Mouse (Mus musculus) CH12.LX (cell line): Measurements from ENCODE around the gene Syt3. TPM values are rescaled to one million over a fixed set of nuclear protein-coding genes. Genes with fewer than 3 reads are reported as not detected.

ENCODE experiments used
- DNase-seq: peaks from one replicate; pipeline ENCODE4 v3.0.0-alpha.2; 2013; ENCODE audit errors: extremely low read depth
- H3K27ac ChIP-seq: 2 replicates; pipeline ENCODE4 v1.5.1; 2012; ENCODE audit warnings: low read depth, mild to moderate bottlenecking, control low read depth, moderate library complexity; ENCODE audit not compliant: insufficient read depth
- H3K27me3 ChIP-seq: replicated peaks from 2 replicates; pipeline ENCODE3; 2012; ENCODE audit warnings: inconsistent platforms
- H3K36me3 ChIP-seq, 2 experiments: replicated peaks in 1 of 2; 2 replicates each; pipeline versions ENCODE3 to v1.6.1; 2012; ENCODE audit warnings: inconsistent platforms in 1 of 2, low read length in 1 of 2, mild to moderate bottlenecking in 1 of 2, mixed read lengths in 1 of 2, moderate library complexity in 1 of 2; ENCODE audit not compliant: control insufficient read depth in 1 of 2, insufficient read depth in 1 of 2
- H3K4me1 ChIP-seq, 2 experiments: 2 replicates each; pipeline ENCODE4 v1.6.1; 2012; ENCODE audit warnings: inconsistent platforms in 1 of 2, moderate library complexity in 1 of 2; ENCODE audit not compliant: insufficient read depth in 2 of 2, control insufficient read depth in 1 of 2
- H3K4me2 ChIP-seq: 2 replicates; pipeline ENCODE4 v1.6.1; 2012; ENCODE audit warnings: low read depth, mild to moderate bottlenecking, control low read depth; ENCODE audit not compliant: poor library complexity, insufficient read depth, severe bottlenecking
- H3K4me3 ChIP-seq, 3 experiments: fragments of 150-350 bp in 1 of 3; sonication (generic) in 1 of 3; replicated peaks in 1 of 3; 2 replicates each; pipeline versions ENCODE3 to v1.5.1; 2011 to 2012; ENCODE audit warnings: low read depth in 2 of 3, low read length in 2 of 3, mild to moderate bottlenecking in 2 of 3, moderate library complexity in 2 of 3, control low read depth in 1 of 3, improper control_type of control experiment in 1 of 3, inconsistent platforms in 1 of 3, mixed read lengths in 1 of 3; ENCODE audit not compliant: poor library complexity in 1 of 3
- H3K79me2 ChIP-seq: replicated peaks from 2 replicates; pipeline ENCODE4 v1.6.1; 2012; ENCODE audit warnings: mild to moderate bottlenecking, moderate library complexity; ENCODE audit not compliant: control insufficient read depth, poor library complexity, insufficient read depth, severe bottlenecking; ENCODE audit errors: extremely low read depth
- H3K9ac ChIP-seq: 2 replicates; pipeline ENCODE4 v1.6.1; 2012; ENCODE audit warnings: low read depth, mild to moderate bottlenecking, control low read depth, moderate library complexity; ENCODE audit not compliant: insufficient read depth
- H3K9me3 ChIP-seq: replicated peaks from 2 replicates; pipeline ENCODE3; 2012; ENCODE audit warnings: low read length, inconsistent platforms, mixed read lengths
- CHD1 ChIP-seq: IDR thresholded peaks from 2 replicates; pipeline ENCODE4 v1.6.1; 2012; ENCODE audit warnings: low read depth, low read length, improper control_type of control experiment, inconsistent platforms
- CHD2 ChIP-seq: IDR thresholded peaks from 2 replicates; pipeline ENCODE4 v1.6.1; 2011; ENCODE audit warnings: low read length, improper control_type of control experiment
- CTCF ChIP-seq, 2 experiments: IDR thresholded peaks in 1 of 2; conservative IDR thresholded peaks in 1 of 2; 2 replicates each; pipeline ENCODE4 v1.5.1; 2011 to 2012; ENCODE audit warnings: low read depth in 2 of 2, low read length in 2 of 2, improper control_type of control experiment in 1 of 2, inconsistent platforms in 1 of 2, mild to moderate bottlenecking in 1 of 2, moderate library complexity in 1 of 2
- E2F4 ChIP-seq: IDR thresholded peaks from 2 replicates; pipeline ENCODE4 v1.6.1; 2011; ENCODE audit warnings: low read depth, low read length, improper control_type of control experiment; ENCODE audit not compliant: insufficient replicate concordance
- ELF1 ChIP-seq: IDR thresholded peaks from 2 replicates; pipeline ENCODE4 v1.6.1; 2014; ENCODE audit warnings: low read depth, mild to moderate bottlenecking, inconsistent platforms, low read length, improper control_type of control experiment
- ETS1 ChIP-seq: conservative IDR thresholded peaks from 2 replicates; pipeline ENCODE4 v1.6.1; 2012; ENCODE audit warnings: low read depth, mild to moderate bottlenecking, inconsistent platforms, low read length, improper control_type of control experiment, moderate library complexity
- GABPA ChIP-seq: IDR thresholded peaks from 2 replicates; pipeline ENCODE4 v1.6.1; 2012; ENCODE audit warnings: low read depth, low read length, improper control_type of control experiment, inconsistent platforms; ENCODE audit not compliant: insufficient replicate concordance
- JUN ChIP-seq: IDR thresholded peaks from 2 replicates; pipeline ENCODE4 v1.6.1; 2011; ENCODE audit warnings: low read depth, mild to moderate bottlenecking, low read length, improper control_type of control experiment, moderate library complexity; ENCODE audit not compliant: insufficient read depth
- MAZ ChIP-seq: IDR thresholded peaks from 2 replicates; pipeline ENCODE4 v1.6.1; 2012; ENCODE audit warnings: low read depth, mild to moderate bottlenecking, inconsistent platforms, low read length, improper control_type of control experiment, moderate library complexity
- NELFE ChIP-seq: IDR thresholded peaks from 2 replicates; pipeline ENCODE4 v1.6.1; 2011; ENCODE audit warnings: low read depth, low read length, improper control_type of control experiment
- POLR2A ChIP-seq: IDR thresholded peaks from 2 replicates; pipeline ENCODE4 v1.6.1; 2011; ENCODE audit warnings: low read depth, mild to moderate bottlenecking, improper control_type of control experiment, low read length
- RAD21 ChIP-seq: IDR thresholded peaks from 2 replicates; pipeline ENCODE4 v1.6.1; 2011; ENCODE audit warnings: low read depth, mild to moderate bottlenecking, low read length, improper control_type of control experiment, moderate library complexity
- SMC3 ChIP-seq: IDR thresholded peaks from 2 replicates; pipeline ENCODE4 v1.6.1; 2011; ENCODE audit warnings: low read depth, low read length, improper control_type of control experiment
- TCF12 ChIP-seq: IDR thresholded peaks from 2 replicates; pipeline ENCODE4 v1.6.1; 2014; ENCODE audit warnings: low read depth, mild to moderate bottlenecking, inconsistent platforms, low read length, improper control_type of control experiment
- UBTF ChIP-seq: IDR thresholded peaks from 2 replicates; pipeline ENCODE4 v1.6.1; 2012; ENCODE audit warnings: low read depth, mild to moderate bottlenecking, inconsistent platforms, low read length, improper control_type of control experiment, moderate library complexity
- ZC3H11A ChIP-seq: IDR thresholded peaks from 2 replicates; pipeline ENCODE4 v1.6.1; 2012; ENCODE audit warnings: low read depth, mild to moderate bottlenecking, inconsistent platforms, low read length, improper control_type of control experiment
- dilution Hi-C: fragments of 300-500 bp; cut with MboI; formaldehyde crosslinking; loops from 2 replicates; pipeline ENCODE4 v1.14.3; 2020; ENCODE audit warnings: low sequenced_read_pairs; ENCODE audit not compliant: extremely low pct_unique_long_range_greater_than_20kb, extremely low pct_ligation_motif_present
- in situ Hi-C: fragments of 300-500 bp; cut with MboI; formaldehyde crosslinking; loops from 3 replicates; pipeline ENCODE4 v1.14.3; 2019; ENCODE audit warnings: low sequenced_read_pairs, low pct_ligation_motif_present, low pct_unique_long_range_greater_than_20kb, mixed read lengths
- polyA plus RNA-seq: library from polyadenylated mRNA; unstranded; fragments of >175 nt; gene quantifications from 2 replicates; pipeline ENCODE4 v1.2.1, GENCODE M21; 2012; ENCODE audit warnings: low read depth; ENCODE audit not compliant: insufficient read length
- total RNA-seq, 2 experiments: library from RNA; depleted of rRNA; stranded (reverse); fragments of 300-350 nt in 1 of 2; fragments of >200 nt in 1 of 2; gene quantifications; 2 replicates each; pipeline ENCODE4 v1.2.3; 2012 to 2014

Syt3 gene
- total and polyA plus RNA-seq, 3 experiments, result 0.08 to 0.30 (median 0.11) TPM

GRCm38 (mm10) chr7:44392341-44392740 lies 8.4 kb downstream of the Syt3 start:
- Histone ChIP-seq H3K9me3 (no peaks in the 10 kb centered on the region), H3K79me2 (no peaks in the 10 kb centered on the region), H3K4me1 (no peaks in the 10 kb centered on the region), H3K9ac (no peak overlapping the region), H3K27me3 (peaks cover 87% of the 10 kb centered on the region), H3K27ac (no peak overlapping the region), H3K4me3 (no peak overlapping the region), H3K4me2 (no peak overlapping the region), H3K36me3 (no peaks in the 10 kb centered on the region)
- dilution Hi-C loops, result no loop called here
- no peak for DNase-seq
- in situ Hi-C loops, result no loop called here
- TF ChIP-seq ELF1 (no peak), E2F4 (no peak)
- TF ChIP-seq, all 38 proteins: peak for 0

- dilution Hi-C loops (no loop called here), in situ Hi-C loops (no loop called here)
- H3K4me3 ChIP-seq, result no peak overlapping the region
- no peaks in the 10 kb centered on the region for H3K79me2 ChIP-seq
- DNase-seq, result no peak
- no peaks in the 10 kb centered on the region for H3K9me3 ChIP-seq
- H3K27me3 ChIP-seq, result peaks cover 79% of the 10 kb centered on the region
- H3K4me2 ChIP-seq, result no peak overlapping the region
- no peaks in the 10 kb centered on the region for H3K36me3 ChIP-seq
- no peak overlapping the region for H3K9ac ChIP-seq
- TF ChIP-seq CHD1, result no peak
- no peak for TF ChIP-seq MAZ
- no peak for TF ChIP-seq UBTF
- no peak for TF ChIP-seq NELFE
- no peak for TF ChIP-seq CTCF (conservative IDR thresholded peaks at IDR 0.05 in 1 of 2, IDR thresholded peaks at IDR 0.05 in 1 of 2; ENCODE audit: low read depth in 2 of 2, low read length in 2 of 2)
- no peaks in the 10 kb centered on the region for H3K4me1 ChIP-seq
- H3K27ac ChIP-seq, result no peak overlapping the region
Observed at GRCm38 (mm10) chr7:44393284-44393683, 9.4 kb downstream of the Syt3 start.

- H3K4me3 ChIP-seq, result no peak overlapping the region
- TF ChIP-seq GABPA (no peak), ZC3H11A (peak; percentile 34; the same call in 1 of the 2 replicates), JUN (no peak), CTCF (conservative IDR thresholded peaks at IDR 0.05 in 1 of 2, IDR thresholded peaks at IDR 0.05 in 1 of 2; ENCODE audit: low read depth in 2 of 2, low read length in 2 of 2) (peak; percentile 57 to 92), TCF12 (no peak), CHD2 (no peak), ETS1 (no peak), SMC3 (peak; percentile 90), POLR2A (no peak), ELF1 (no peak), RAD21 (peak; percentile 90)
- no peaks in the 10 kb centered on the region for H3K9me3 ChIP-seq
- peaks cover 3 to 6% of the 10 kb centered on the region in 2 experiments; a peak in 1 of 4 replicates for H3K4me1 ChIP-seq
- in situ Hi-C loops, result no loop called here
- H3K27ac ChIP-seq, result no peak overlapping the region
- H3K4me2 ChIP-seq, result no peak overlapping the region
- dilution Hi-C loops, result no loop called here
- DNase-seq, result peak; percentile 85
- H3K36me3 ChIP-seq, result no peaks in the 10 kb centered on the region
- H3K79me2 ChIP-seq, result no peaks in the 10 kb centered on the region
- peaks cover 64% of the 10 kb centered on the region for H3K27me3 ChIP-seq
- no peak overlapping the region for H3K9ac ChIP-seq
Observed at GRCm38 (mm10) chr7:44398570-44398969, 14.7 kb downstream of the Syt3 start.
